8 mouse cellular contexts compared by ENCODE assay signal in genomic region chrX:106171853-106172154, GRCm38 (mm10). TPM values are rescaled to one million over a fixed set of nuclear protein-coding genes. Genes with fewer than 3 reads are reported as not detected.
DNase-seq lines count a peak whose midpoint lies in the region; ATAC-seq and TF ChIP-seq lines count a peak whose summit lies in the region.

No protein-coding gene starts in this region.

- TF ChIP-seq POLR2A in kidney, adult 2 months (IDR thresholded peaks at IDR 0.05; ENCODE audit: low read depth, low read length), result no peak

- no peak overlapping the region for H3K9ac ChIP-seq in forebrain, embryonic 13.5 days
- H3K9ac ChIP-seq in liver, embryonic 11.5 days (ENCODE audit: low read depth, low read length), result 0 out of 2 replicates have a peak overlapping the region, but pooled peaks have one; percentile 35

- H3K27ac ChIP-seq in kidney, adult 2 months (ENCODE audit: insufficient read depth, low read depth, low read length), result no peak overlapping the region
- no peak overlapping the region for H3K27ac ChIP-seq in forebrain, embryonic 13.5 days
- no peak overlapping the region for H3K27ac ChIP-seq in liver, embryonic 11.5 days (ENCODE audit: low read depth, low read length)

- no peaks in the 10 kb centered on the region for H3K27me3 ChIP-seq in kidney, adult 2 months (replicated peaks; ENCODE audit: control insufficient read depth, insufficient read depth, low read length)
- no peaks in the 10 kb centered on the region for H3K27me3 ChIP-seq in forebrain, embryonic 13.5 days
- H3K27me3 ChIP-seq in liver, embryonic 11.5 days (replicated peaks; ENCODE audit: control insufficient read depth, insufficient read depth, low read length), result no peaks in the 10 kb centered on the region

- no peaks in the 10 kb centered on the region for H3K36me3 ChIP-seq in kidney, adult 2 months (ENCODE audit: control insufficient read depth, insufficient read depth, low read length)
- no peaks in the 10 kb centered on the region for H3K36me3 ChIP-seq in forebrain, embryonic 13.5 days (ENCODE audit: poor library complexity, severe bottlenecking)
- no peaks in the 10 kb centered on the region for H3K36me3 ChIP-seq in liver, embryonic 11.5 days (ENCODE audit: control insufficient read depth, insufficient read depth, low read length)

- H3K9me3 ChIP-seq in forebrain, embryonic 13.5 days (replicated peaks), result no peaks in the 10 kb centered on the region
- no peaks in the 10 kb centered on the region for H3K9me3 ChIP-seq in liver, embryonic 11.5 days (ENCODE audit: control insufficient read depth, low read length)

- peak overlapping the region; percentile 51 for H3K4me2 ChIP-seq in forebrain, embryonic 13.5 days
- H3K4me2 ChIP-seq in liver, embryonic 11.5 days, result peak overlapping the region; percentile 57

- DNase-seq in kidney, postnatal 10 days, result peak; percentile 9
- DNase-seq in kidney, adult 2 months, result no peak
- DNase-seq in liver, embryonic 11.5 days (ENCODE audit: low spot score), result no peak
- peak; percentile 16 to 34 for DNase-seq in thymus, adult 18-20 months
- no peak for DNase-seq in frontal cortex, postnatal 14 days (ENCODE audit: low spot score in 2 of 2)
- DNase-seq in embryo, embryonic 9.5 days (ENCODE audit: extremely low spot score), result no peak
- DNase-seq in c-Kit-positive CD71-positive TER-119-positive erythroid progenitor cells, embryonic 14.5 days (ENCODE audit: low spot score), result no peak

- peak; percentile 58 for ATAC-seq in forebrain, embryonic 13.5 days
- peak; percentile 39; the same call in 1 of the 2 replicates for ATAC-seq in liver, embryonic 11.5 days (replicated peaks; ENCODE audit: low FRiP score)

- 14% methylated on average over 5 of the region's 6 CpGs for WGBS in kidney, adult 2 months
- WGBS in forebrain, embryonic 13.5 days, result 71% methylated on average over 6 of the region's 6 CpGs
- 71% methylated on average over 5 of the region's 6 CpGs for WGBS in liver, embryonic 11.5 days

- TF ChIP-seq CTCF in kidney, adult 2 months (conservative IDR thresholded peaks at IDR 0.05; ENCODE audit: insufficient read depth, insufficient read length, low read depth, low read length), result no peak

- H3K4me1 ChIP-seq in kidney, adult 2 months (ENCODE audit: control insufficient read depth, insufficient read depth, low read length), result no peaks in the 10 kb centered on the region
- no peaks in the 10 kb centered on the region for H3K4me1 ChIP-seq in forebrain, embryonic 13.5 days
- H3K4me1 ChIP-seq in liver, embryonic 11.5 days (replicated peaks; ENCODE audit: control insufficient read depth, insufficient read depth, low read length), result no peaks in the 10 kb centered on the region

- no peak overlapping the region for H3K4me3 ChIP-seq in kidney, adult 2 months (ENCODE audit: insufficient read depth, low read depth, low read length)
- H3K4me3 ChIP-seq in forebrain, embryonic 13.5 days, result peak overlapping the region; percentile 30; the same call in 1 of the 2 replicates
- H3K4me3 ChIP-seq in liver, embryonic 11.5 days (ENCODE audit: low read depth, low read length), result peak overlapping the region; percentile 31

RNA-seq across cellular contexts. Expression of gene Pgk1, which starts 15.1 kb away (rescaled TPM):
- polyA plus RNA-seq in kidney, adult 2 months (2012; rRNA removed), result 325 and 361 TPM in 2 replicates
- polyA plus RNA-seq in forebrain, embryonic 13.5 days (2015; fragmentation: Nextera tagmentation; extraction: Ambion mirVana), result 346 and 364 TPM in 2 replicates
- polyA plus RNA-seq in liver, embryonic 11.5 days (2014; fragmentation: Nextera tagmentation; extraction: Ambion mirVana), result 586 and 640 TPM in 2 replicates

RNA-seq across cellular contexts. Expression of gene Tlr13, which starts 28.8 kb away (rescaled TPM):
- polyA plus RNA-seq in kidney, adult 2 months (2012; rRNA removed), result 0.31 and 0.48 TPM in 2 replicates
- 0.09 and 0.11 TPM in 2 replicates for polyA plus RNA-seq in forebrain, embryonic 13.5 days (2015; fragmentation: Nextera tagmentation; extraction: Ambion mirVana)
- polyA plus RNA-seq in liver, embryonic 11.5 days (2014; fragmentation: Nextera tagmentation; extraction: Ambion mirVana), result 0.65 and 1.1 TPM in 2 replicates

RNA-seq across cellular contexts. Expression of gene Taf9b, which starts 49.2 kb away (rescaled TPM):
- polyA plus RNA-seq in kidney, adult 2 months (2012; rRNA removed), result 9.3 and 12.5 TPM in 2 replicates
- polyA plus RNA-seq in forebrain, embryonic 13.5 days (2015; fragmentation: Nextera tagmentation; extraction: Ambion mirVana), result 13.3 and 14.8 TPM in 2 replicates
- polyA plus RNA-seq in liver, embryonic 11.5 days (2014; fragmentation: Nextera tagmentation; extraction: Ambion mirVana), result 10.0 and 10.6 TPM in 2 replicates

Comparison
In these comparisons a context has a peak if more than half of its experiments do, and no peak if none do; other contexts are left out.
1. DNase-seq: peak in kidney, postnatal 10 days (single experiment) and thymus, adult 18-20 months (2 of 2); none in kidney, adult 2 months (single experiment), liver, embryonic 11.5 days (single experiment), frontal cortex, postnatal 14 days (0 of 2), embryo, embryonic 9.5 days (single experiment) and c-Kit-positive CD71-positive TER-119-positive erythroid progenitor cells, embryonic 14.5 days (single experiment).